Mouse (Mus musculus) bone marrow, adult 2 months (tissue): Measurements from ENCODE around the gene Fbxo42.

Experiments
- CTCF ChIP-seq: fragments of 200-500 bp; IDR thresholded peaks from 2 replicates; pipeline ENCODE4 v1.5.1; 2011; ENCODE audit warnings: low read length, control low read depth; ENCODE audit not compliant: control insufficient read depth, insufficient read depth
- POLR2A ChIP-seq: fragments of 200-500 bp; IDR thresholded peaks from 2 replicates; pipeline ENCODE4 v1.6.1; 2011; ENCODE audit warnings: low read depth, mild to moderate bottlenecking, control low read depth, low read length, borderline replicate concordance; ENCODE audit not compliant: control insufficient read depth

DNA sequence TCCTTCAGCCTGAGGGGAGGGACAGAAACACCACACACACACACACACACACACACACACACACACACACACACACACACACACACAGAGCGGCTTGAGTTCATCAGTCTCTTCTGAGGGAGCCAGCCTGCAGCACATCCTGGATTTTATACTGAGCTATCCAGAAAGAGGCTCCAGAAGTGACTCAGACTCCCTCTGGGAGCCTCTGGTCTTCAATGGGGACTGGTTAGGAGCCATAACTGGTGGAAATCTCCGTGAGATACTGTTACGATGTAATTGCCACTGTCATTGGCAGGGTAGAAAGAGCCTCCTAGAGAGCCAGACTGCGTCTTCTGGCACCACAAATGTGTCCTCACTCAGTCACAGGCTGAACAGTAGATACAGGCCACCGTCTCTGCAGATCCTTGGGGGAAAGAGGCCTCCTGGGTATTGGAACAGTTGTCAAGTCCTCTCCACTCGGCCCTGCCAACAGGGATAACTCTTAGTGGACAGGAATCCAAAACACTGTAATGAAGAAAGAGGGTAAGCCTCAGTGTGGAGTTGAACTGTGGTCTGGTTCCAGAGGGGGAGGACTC lies 87.9 kb downstream of the Fbxo42 start:
- no peak for TF ChIP-seq CTCF
- TF ChIP-seq POLR2A, result no peak
